Mouse (Mus musculus): ENCODE measurements around the gene Vkorc1.
"Not testable (repeated sequence)": the region's sequence is repeated elsewhere in the genome, so short reads cannot be mapped to it uniquely, and the experiment has no call there.

The Vkorc1 gene

GRCm38 (mm10) chr7:127915293-127915692, 19.9 kb upstream of the Vkorc1 start:
- DNase-seq (ENCODE audit: low read depth, low spot score): no peak

GRCm38 (mm10) chr7:127912938-127913337, 17.5 kb upstream of the Vkorc1 start:
- DNase-seq (ENCODE audit: low read depth, low spot score): no peak

GRCm38 (mm10) chr7:127912190-127912871, 16.9 kb upstream of the Vkorc1 start, which contains the start of gene Kat8:
Gene Kat8, plus strand, starts transcription at chr7:127912516.
- DNase-seq (ENCODE audit: low read depth, low spot score): peak; percentile 91

- peak; percentile 83 for DNase-seq (ENCODE audit: low read depth, low spot score)
Measured at GRCm38 (mm10) chr7:127908656-127909055, 13.2 kb upstream of the Vkorc1 start.

- no peak for DNase-seq (ENCODE audit: low read depth, low spot score)
Measured at GRCm38 (mm10) chr7:127907939-127908338, 12.5 kb upstream of the Vkorc1 start.

GRCm38 (mm10) chr7:127903971-127904796, 8.8 kb upstream of the Vkorc1 start, which contains the start of gene Bckdk:
Gene Bckdk, plus strand, starts transcription at chr7:127904082.
- DNase-seq (ENCODE audit: low read depth, low spot score): peak; percentile 65

- DNase-seq (ENCODE audit: low read depth, low spot score): no peak
Measured at GRCm38 (mm10) chr7:127901772-127902171, 6.4 kb upstream of the Vkorc1 start.

GRCm38 (mm10) chr7:127899997-127900396, 4.6 kb upstream of the Vkorc1 start:
- DNase-seq (ENCODE audit: low read depth, low spot score): no peak

- no peak for DNase-seq (ENCODE audit: low read depth, low spot score)
Measured at GRCm38 (mm10) chr7:127898179-127898956, 3.0 kb upstream of the Vkorc1 start.

GRCm38 (mm10) chr7:127897542-127897941, 2.1 kb upstream of the Vkorc1 start:
- no peak for DNase-seq (ENCODE audit: low read depth, low spot score)

GRCm38 (mm10) chr7:127896384-127896783, 967 bp upstream of the Vkorc1 start:
- no peak for DNase-seq (ENCODE audit: low read depth, low spot score)

GRCm38 (mm10) chr7:127895891-127896290, 474 bp upstream of the Vkorc1 start:
- DNase-seq (ENCODE audit: low read depth, low spot score): not testable (repeated sequence)

- DNase-seq (ENCODE audit: low read depth, low spot score): no peak
Measured at GRCm38 (mm10) chr7:127894480-127894879, 937 bp downstream of the Vkorc1 start.

- no peak for DNase-seq (ENCODE audit: low read depth, low spot score)
Measured at GRCm38 (mm10) chr7:127890798-127891197, 4.6 kb downstream of the Vkorc1 start, which contains the start of gene Prss53. Gene Prss53, minus strand, starts transcription at chr7:127890970.

- no peak for DNase-seq (ENCODE audit: low read depth, low spot score)
Measured at GRCm38 (mm10) chr7:127888821-127889220, 6.6 kb downstream of the Vkorc1 start.

- DNase-seq (ENCODE audit: low read depth, low spot score): no peak
Measured at GRCm38 (mm10) chr7:127887781-127888180, 7.6 kb downstream of the Vkorc1 start.

GRCm38 (mm10) chr7:127887191-127887590, 8.2 kb downstream of the Vkorc1 start:
- no peak for DNase-seq (ENCODE audit: low read depth, low spot score)

- no peak for DNase-seq (ENCODE audit: low read depth, low spot score)
Measured at GRCm38 (mm10) chr7:127886551-127886950, 8.9 kb downstream of the Vkorc1 start.

GRCm38 (mm10) chr7:127885951-127886350, 9.5 kb downstream of the Vkorc1 start:
- peak; percentile 63 for DNase-seq (ENCODE audit: low read depth, low spot score)

- no peak for DNase-seq (ENCODE audit: low read depth, low spot score)
Measured at GRCm38 (mm10) chr7:127880431-127880830, 15.0 kb downstream of the Vkorc1 start.

- no peak for DNase-seq (ENCODE audit: low read depth, low spot score)
Measured at GRCm38 (mm10) chr7:127879301-127879700, 16.1 kb downstream of the Vkorc1 start.

All from skeletal muscle tissue, adult 2 months (tissue).